Mouse (Mus musculus): ENCODE data around the gene Larp1. TPM values are rescaled to one million over a fixed set of nuclear protein-coding genes. Genes with fewer than 3 reads are reported as not detected.

Larp1 gene
- polyA plus RNA-seq, 1 experiment from 2014 or later = 11.0 TPM

DNA sequence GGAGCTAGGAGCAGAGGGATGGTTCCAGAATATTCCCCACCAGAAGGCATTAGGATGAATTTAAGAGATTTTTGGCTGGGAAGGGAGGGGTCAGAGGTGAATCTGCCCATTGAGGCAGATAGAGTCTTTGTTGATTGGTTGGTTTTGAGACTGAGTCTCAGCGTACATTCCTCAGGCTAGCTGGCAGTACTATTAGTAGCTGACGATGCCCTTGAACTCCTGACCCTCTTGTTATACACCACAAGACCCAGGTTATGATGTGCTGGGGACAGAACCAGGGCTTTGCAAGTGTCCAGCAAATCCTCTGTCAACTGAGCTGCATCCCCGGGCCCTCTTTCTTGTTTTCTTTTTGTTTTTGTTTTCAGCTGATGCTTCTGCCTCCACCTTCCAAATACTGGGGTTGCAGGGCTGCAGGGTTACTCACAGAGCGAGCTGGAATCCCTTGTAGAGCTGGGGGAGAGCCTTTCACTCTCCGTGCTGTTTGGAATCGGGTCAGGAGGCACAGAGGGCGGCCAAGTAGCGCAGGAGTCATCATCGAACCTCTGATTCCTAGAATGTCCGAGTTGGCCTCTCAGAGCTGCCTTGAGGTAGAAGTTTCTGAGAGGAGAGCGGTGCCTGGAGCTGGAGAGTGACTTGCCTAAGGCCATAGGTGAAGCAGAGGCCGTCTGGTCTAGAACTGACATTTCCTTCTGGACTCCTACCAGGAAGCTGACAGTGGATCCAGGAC lies 27.6 kb upstream of the Larp1 start:
- Histone ChIP-seq H3K27me3 (ENCODE audit: insufficient read depth, low read length) (no peaks in the 10 kb centered on the region), H3K27ac (ENCODE audit: low read depth) (no peak overlapping the region), H3K4me2 (ENCODE audit: low read depth, low read length) (no peak overlapping the region), H3K4me3 (ENCODE audit: low read depth, low read length) (no peak overlapping the region), H3K9me3 (ENCODE audit: low read length) (no peaks in the 10 kb centered on the region), H3K9ac (replicated peaks) (no peak overlapping the region), H3K4me1 (ENCODE audit: insufficient read depth) (peaks cover 19% of the 10 kb centered on the region), H3K36me3 (replicated peaks; ENCODE audit: insufficient read depth, low read length) (no peaks in the 10 kb centered on the region)
- ATAC-seq (no peak), DNase-seq (no peak)
- TF ChIP-seq EP300 (IDR thresholded peaks at IDR 0.05; ENCODE audit: low read depth) = no peak
- WGBS (ENCODE audit: insufficient replicate concordance) = 76% methylated on average over 12 of the region's 12 CpGs

DNA sequence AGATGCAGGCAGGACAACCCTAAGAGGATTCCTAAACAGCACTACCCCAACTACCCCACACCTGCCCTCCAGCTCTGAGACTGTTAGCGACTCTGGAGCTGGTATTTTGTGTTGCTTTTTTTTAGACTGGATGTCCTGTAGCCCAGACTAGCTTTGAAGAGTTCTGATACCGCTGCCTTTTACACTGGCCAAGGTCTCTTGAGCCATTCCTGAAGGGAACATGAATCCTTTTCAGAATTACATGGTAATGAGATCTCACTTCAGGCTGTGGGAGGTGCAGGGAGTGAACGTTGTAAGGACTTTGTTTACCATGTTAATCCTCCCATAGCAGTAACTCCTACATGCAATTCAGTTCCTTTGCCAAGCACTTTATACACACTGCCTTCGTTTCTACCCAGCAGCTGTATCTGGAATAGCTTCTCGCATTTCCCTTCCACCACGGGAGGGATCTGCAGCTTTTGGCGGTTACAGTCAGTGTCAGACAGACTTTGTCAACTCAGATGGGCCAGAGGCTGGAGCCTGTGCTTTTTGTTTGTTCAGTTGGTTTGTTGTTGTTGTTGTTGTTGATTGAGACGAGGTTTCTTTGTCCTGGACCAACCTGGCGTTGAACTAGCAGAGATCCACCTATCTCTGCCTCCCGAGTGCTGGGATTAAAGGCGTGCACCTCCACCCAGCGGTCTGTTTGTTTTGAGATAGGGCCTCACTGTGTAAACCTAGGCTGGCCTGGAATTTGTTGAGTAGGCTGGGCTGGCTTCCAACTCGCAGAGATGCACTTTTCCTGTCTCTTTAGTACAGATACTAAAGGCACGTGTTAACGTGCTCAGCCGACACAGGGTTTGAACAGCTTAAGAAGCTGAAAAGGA lies 25.2 kb upstream of the Larp1 start:
- Histone ChIP-seq H3K27me3 (ENCODE audit: insufficient read depth, low read length) (no peaks in the 10 kb centered on the region), H3K4me3 (ENCODE audit: low read depth, low read length) (no peak overlapping the region), H3K9ac (replicated peaks) (no peak overlapping the region), H3K4me1 (ENCODE audit: insufficient read depth) (peaks cover 19% of the 10 kb centered on the region), H3K36me3 (replicated peaks; ENCODE audit: insufficient read depth, low read length) (no peaks in the 10 kb centered on the region), H3K9me3 (ENCODE audit: low read length) (no peaks in the 10 kb centered on the region), H3K4me2 (ENCODE audit: low read depth, low read length) (0 out of 2 replicates have a peak overlapping the region, but pooled peaks have one; percentile 16), H3K27ac (ENCODE audit: low read depth) (peak overlapping the region; percentile 71)
- TF ChIP-seq EP300 (IDR thresholded peaks at IDR 0.05; ENCODE audit: low read depth) (peak; percentile 71; the same call in 1 of the 2 replicates), CTCF (IDR thresholded peaks at IDR 0.05; ENCODE audit: low read depth) (peak; percentile 42)
- DNase-seq (peak; percentile 68), ATAC-seq (peak; percentile 74)
- 34% methylated on average over 16 of the region's 16 CpGs for WGBS (ENCODE audit: insufficient replicate concordance)

DNA sequence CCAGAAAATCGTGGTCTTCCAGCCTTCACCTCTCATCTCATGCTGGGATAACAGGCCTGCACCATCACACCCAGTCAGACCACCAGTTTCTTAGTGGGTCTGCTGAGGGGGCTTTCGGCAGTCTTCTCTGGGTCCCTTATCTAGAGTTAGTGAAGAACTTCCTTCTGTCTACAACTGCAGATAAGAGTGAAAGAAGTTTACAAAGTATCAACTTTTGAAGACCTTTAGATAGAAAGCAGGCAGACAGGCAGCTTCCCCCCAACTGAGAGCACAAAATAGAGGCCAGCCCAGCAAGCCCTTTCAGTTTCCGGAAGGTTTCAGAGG lies 24.6 kb upstream of the Larp1 start:
- no peak for TF ChIP-seq CTCF (IDR thresholded peaks at IDR 0.05; ENCODE audit: low read depth)
- TF ChIP-seq EP300 (IDR thresholded peaks at IDR 0.05; ENCODE audit: low read depth) = no peak
- Histone ChIP-seq H3K4me1 (ENCODE audit: insufficient read depth) (peaks cover 19% of the 10 kb centered on the region), H3K4me2 (ENCODE audit: low read depth, low read length) (0 out of 2 replicates have a peak overlapping the region, but pooled peaks have one; percentile 16), H3K9ac (replicated peaks) (no peak overlapping the region), H3K4me3 (ENCODE audit: low read depth, low read length) (no peak overlapping the region), H3K36me3 (replicated peaks; ENCODE audit: insufficient read depth, low read length) (no peaks in the 10 kb centered on the region), H3K9me3 (ENCODE audit: low read length) (no peaks in the 10 kb centered on the region), H3K27me3 (ENCODE audit: insufficient read depth, low read length) (no peaks in the 10 kb centered on the region), H3K27ac (ENCODE audit: low read depth) (peak overlapping the region; percentile 71)
- ATAC-seq = no peak
- DNase-seq = no peak
- 22% methylated on average over 3 of the region's 3 CpGs for WGBS (ENCODE audit: insufficient replicate concordance)

DNA sequence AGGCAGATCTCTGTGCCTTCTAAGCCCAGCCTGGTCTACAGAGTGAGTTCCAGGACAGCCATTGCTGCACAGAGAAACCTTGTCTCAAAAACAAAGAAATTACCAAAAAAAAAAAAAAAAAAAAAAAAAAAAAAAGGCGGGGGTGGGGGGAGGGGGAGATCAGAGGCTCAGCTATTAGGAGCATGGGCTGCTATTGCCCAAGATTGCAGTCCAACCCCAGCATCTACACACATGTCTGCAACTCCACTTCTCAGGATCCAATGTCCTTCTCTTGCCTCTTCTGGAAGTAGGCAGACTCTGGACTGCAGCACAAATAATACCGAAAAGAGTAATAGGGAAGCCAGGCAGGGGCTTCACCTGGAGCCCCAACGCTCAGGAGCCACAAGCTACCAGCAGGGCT lies 23.4 kb upstream of the Larp1 start:
- no peak for ATAC-seq
- Histone ChIP-seq H3K4me1 (ENCODE audit: insufficient read depth) (peaks cover 19% of the 10 kb centered on the region), H3K9me3 (ENCODE audit: low read length) (no peaks in the 10 kb centered on the region), H3K4me2 (ENCODE audit: low read depth, low read length) (no peak overlapping the region), H3K27me3 (ENCODE audit: insufficient read depth, low read length) (no peaks in the 10 kb centered on the region), H3K36me3 (replicated peaks; ENCODE audit: insufficient read depth, low read length) (no peaks in the 10 kb centered on the region), H3K9ac (replicated peaks) (no peak overlapping the region), H3K27ac (ENCODE audit: low read depth) (peak overlapping the region; percentile 85), H3K4me3 (ENCODE audit: low read depth, low read length) (no peak overlapping the region)
- WGBS (ENCODE audit: insufficient replicate concordance) = 80% methylated on average over 2 of the region's 3 CpGs
- DNase-seq = no peak
- TF ChIP-seq CTCF (IDR thresholded peaks at IDR 0.05; ENCODE audit: low read depth) (no peak), EP300 (IDR thresholded peaks at IDR 0.05; ENCODE audit: low read depth) (no peak)

DNA sequence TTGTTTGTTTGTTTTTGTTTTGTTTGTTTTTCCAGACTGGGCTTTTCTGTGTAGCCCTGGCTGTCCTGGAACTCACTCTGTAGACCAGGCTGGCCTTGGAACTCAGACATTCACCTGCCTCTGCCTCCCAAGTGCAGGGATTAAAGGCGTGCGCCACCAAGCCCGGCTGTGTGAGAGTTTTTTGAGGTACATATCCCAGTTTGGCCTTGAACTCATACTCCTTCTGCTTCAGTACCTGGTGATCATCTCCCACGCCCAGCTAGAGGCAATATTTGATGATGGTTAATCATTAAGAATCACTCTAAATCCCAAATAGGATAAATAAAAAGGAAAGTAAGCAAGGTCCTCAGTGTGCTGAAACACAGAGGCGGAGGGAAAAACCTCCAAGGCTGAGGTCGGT lies 22.8 kb upstream of the Larp1 start:
- TF ChIP-seq CTCF (IDR thresholded peaks at IDR 0.05; ENCODE audit: low read depth) (no peak), EP300 (IDR thresholded peaks at IDR 0.05; ENCODE audit: low read depth) (no peak; the same call in 1 of the 2 replicates)
- no peak for DNase-seq
- Histone ChIP-seq H3K27me3 (ENCODE audit: insufficient read depth, low read length) (no peaks in the 10 kb centered on the region), H3K9ac (replicated peaks) (no peak overlapping the region), H3K4me2 (ENCODE audit: low read depth, low read length) (peak overlapping the region; percentile 38; the same call in 1 of the 2 replicates), H3K27ac (ENCODE audit: low read depth) (peak overlapping the region; percentile 85), H3K36me3 (replicated peaks; ENCODE audit: insufficient read depth, low read length) (no peaks in the 10 kb centered on the region), H3K9me3 (ENCODE audit: low read length) (no peaks in the 10 kb centered on the region), H3K4me1 (ENCODE audit: insufficient read depth) (peaks cover 19% of the 10 kb centered on the region), H3K4me3 (ENCODE audit: low read depth, low read length) (no peak overlapping the region)
- peak; percentile 72 for ATAC-seq
- WGBS (ENCODE audit: insufficient replicate concordance) = 62% methylated on average over 6 of the region's 6 CpGs

DNA sequence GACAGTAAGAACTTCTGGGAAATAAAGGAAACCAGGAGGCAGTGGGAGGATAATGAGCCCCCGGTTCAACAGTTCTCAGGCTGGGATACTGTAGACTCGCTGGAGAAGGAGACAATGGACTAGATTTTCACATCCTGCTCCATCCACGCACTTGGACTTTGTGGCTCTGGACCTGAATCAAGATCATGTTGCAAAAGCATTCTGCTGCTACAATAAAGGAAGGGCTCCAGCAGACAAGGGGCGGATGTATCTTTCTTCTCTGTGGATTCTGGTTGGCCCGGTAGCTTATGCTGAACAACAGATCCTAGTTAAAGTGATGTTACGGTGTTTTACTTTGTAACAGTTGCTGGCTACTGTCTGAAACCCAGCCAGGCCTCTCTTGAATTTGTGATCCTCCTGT lies 22.4 kb upstream of the Larp1 start:
- peak; percentile 82 for ATAC-seq

More for the DNA sequence above, 22.4 kb upstream of the Larp1 start:
- H3K27me3 ChIP-seq (ENCODE audit: insufficient read depth, low read length) = no peaks in the 10 kb centered on the region
- no peaks in the 10 kb centered on the region for H3K9me3 ChIP-seq (ENCODE audit: low read length)
- WGBS (ENCODE audit: insufficient replicate concordance) = 73% methylated on average over 6 of the region's 6 CpGs
- TF ChIP-seq CTCF (IDR thresholded peaks at IDR 0.05; ENCODE audit: low read depth) (no peak), EP300 (IDR thresholded peaks at IDR 0.05; ENCODE audit: low read depth) (no peak)
- peaks cover 19% of the 10 kb centered on the region for H3K4me1 ChIP-seq (ENCODE audit: insufficient read depth)
- DNase-seq = peak; percentile 43
- H3K4me2 ChIP-seq (ENCODE audit: low read depth, low read length) = peak overlapping the region; percentile 38; the same call in 1 of the 2 replicates
- no peak overlapping the region for H3K4me3 ChIP-seq (ENCODE audit: low read depth, low read length)
- H3K9ac ChIP-seq (replicated peaks) = no peak overlapping the region
- peak overlapping the region; percentile 85 for H3K27ac ChIP-seq (ENCODE audit: low read depth)
- no peaks in the 10 kb centered on the region for H3K36me3 ChIP-seq (replicated peaks; ENCODE audit: insufficient read depth, low read length)

All from liver, postnatal 0 days (tissue).